Mouse (Mus musculus): ENCODE measurements at regions not wholly inside any gene's neighbourhood (a gene's known extent, or its start where the extent isn't known, plus 50 kb on each side); places are given as distances from the start of the nearest gene placed in this dataset.

GRCm38 (mm10) chr4:7199052-7199451 is 1039.8 kb downstream of the Car8 start:
- Histone ChIP-seq H3K79me2 (replicated peaks; ENCODE audit: control insufficient read depth, extremely low read depth, insufficient read depth, poor library complexity, severe bottlenecking) (no peaks in the 10 kb centered on the region), H3K4me1 (ENCODE audit: control insufficient read depth in 1 of 2, insufficient read depth in 2 of 2) (no peaks in the 10 kb centered on the region), H3K36me3 (replicated peaks in 1 of 2; ENCODE audit: control insufficient read depth in 1 of 2, insufficient read depth in 1 of 2, low read length in 1 of 2) (no peaks in the 10 kb centered on the region), H3K27ac (ENCODE audit: insufficient read depth, low read depth) (no peak overlapping the region), H3K27me3 (replicated peaks) (no peaks in the 10 kb centered on the region), H3K4me2 (ENCODE audit: insufficient read depth, low read depth, poor library complexity, severe bottlenecking) (no peak overlapping the region), H3K4me3 (replicated peaks in 1 of 3; ENCODE audit: low read depth in 2 of 3, low read length in 2 of 3, poor library complexity in 1 of 3) (no peak overlapping the region), H3K9ac (ENCODE audit: insufficient read depth, low read depth) (no peak overlapping the region), H3K9me3 (replicated peaks; ENCODE audit: low read length) (no peaks in the 10 kb centered on the region)
- TF ChIP-seq EP300 (IDR thresholded peaks at IDR 0.05; ENCODE audit: low read length) (no peak), USF1 (IDR thresholded peaks at IDR 0.05; ENCODE audit: low read depth, low read length) (no peak), POLR2AphosphoS2 (IDR thresholded peaks at IDR 0.05; ENCODE audit: low read depth, low read length) (no peak), HCFC1 (IDR thresholded peaks at IDR 0.05; ENCODE audit: low read depth, low read length) (no peak), TBP (conservative IDR thresholded peaks at IDR 0.05; ENCODE audit: low read depth, low read length) (no peak), MAZ (IDR thresholded peaks at IDR 0.05; ENCODE audit: low read depth, low read length) (no peak), ZKSCAN1 (IDR thresholded peaks at IDR 0.05; ENCODE audit: borderline replicate concordance, low read depth, low read length) (no peak), CHD2 (IDR thresholded peaks at IDR 0.05; ENCODE audit: low read length) (no peak), MAX (IDR thresholded peaks at IDR 0.05; ENCODE audit: low read length) (no peak), ETS1 (conservative IDR thresholded peaks at IDR 0.05; ENCODE audit: low read depth, low read length) (no peak), GABPA (IDR thresholded peaks at IDR 0.05; ENCODE audit: insufficient replicate concordance, low read depth, low read length) (no peak), CTCF (conservative IDR thresholded peaks at IDR 0.05 in 1 of 2, IDR thresholded peaks at IDR 0.05 in 1 of 2; ENCODE audit: low read depth in 2 of 2, low read length in 2 of 2) (no peak), ELF1 (IDR thresholded peaks at IDR 0.05; ENCODE audit: low read depth, low read length) (no peak), MXI1 (IDR thresholded peaks at IDR 0.05; ENCODE audit: low read depth, low read length) (no peak), KAT2A (IDR thresholded peaks at IDR 0.05; ENCODE audit: insufficient replicate concordance, low read length) (no peak), BHLHE40 (IDR thresholded peaks at IDR 0.05; ENCODE audit: low read depth, low read length) (no peak), NELFE (IDR thresholded peaks at IDR 0.05; ENCODE audit: low read depth, low read length) (no peak)
- in situ Hi-C loops (cut with MboI; ENCODE audit: low pct_ligation_motif_present, low pct_unique_long_range_greater_than_20kb, low sequenced_read_pairs) = no loop called here
- no peak for DNase-seq (ENCODE audit: extremely low read depth)
- dilution Hi-C loops (cut with MboI; ENCODE audit: extremely low pct_ligation_motif_present, extremely low pct_unique_long_range_greater_than_20kb, low sequenced_read_pairs) = no loop called here

GRCm38 (mm10) chr4:7196570-7196969 is 1042.3 kb downstream of the Car8 start:
- no peak overlapping the region for H3K9ac ChIP-seq (ENCODE audit: insufficient read depth, low read depth)
- TF ChIP-seq CTCF (conservative IDR thresholded peaks at IDR 0.05 in 1 of 2, IDR thresholded peaks at IDR 0.05 in 1 of 2; ENCODE audit: low read depth in 2 of 2, low read length in 2 of 2) = no peak
- H3K36me3 ChIP-seq (replicated peaks in 1 of 2; ENCODE audit: control insufficient read depth in 1 of 2, insufficient read depth in 1 of 2, low read length in 1 of 2) = no peaks in the 10 kb centered on the region
- H3K27me3 ChIP-seq (replicated peaks) = no peaks in the 10 kb centered on the region
- H3K27ac ChIP-seq (ENCODE audit: insufficient read depth, low read depth) = no peak overlapping the region
- no peaks in the 10 kb centered on the region for H3K9me3 ChIP-seq (replicated peaks; ENCODE audit: low read length)
- H3K4me3 ChIP-seq (replicated peaks in 1 of 3; ENCODE audit: low read depth in 2 of 3, low read length in 2 of 3, poor library complexity in 1 of 3) = no peak overlapping the region
- no peak for DNase-seq (ENCODE audit: extremely low read depth)
- in situ Hi-C loops (cut with MboI; ENCODE audit: low pct_ligation_motif_present, low pct_unique_long_range_greater_than_20kb, low sequenced_read_pairs) (no loop called here), dilution Hi-C loops (cut with MboI; ENCODE audit: extremely low pct_ligation_motif_present, extremely low pct_unique_long_range_greater_than_20kb, low sequenced_read_pairs) (no loop called here)
- H3K79me2 ChIP-seq (replicated peaks; ENCODE audit: control insufficient read depth, extremely low read depth, insufficient read depth, poor library complexity, severe bottlenecking) = no peaks in the 10 kb centered on the region
- no peak overlapping the region for H3K4me2 ChIP-seq (ENCODE audit: insufficient read depth, low read depth, poor library complexity, severe bottlenecking)
- H3K4me1 ChIP-seq (ENCODE audit: control insufficient read depth in 1 of 2, insufficient read depth in 2 of 2) = peaks cover 0 to 7% of the 10 kb centered on the region in 2 experiments; a peak in 1 of 4 replicates

Measured in CH12.LX (cell line).